Mouse (Mus musculus) midbrain, embryonic 13.5 days (tissue): ENCODE measurements around the gene Kcnq1. TPM values are rescaled to one million over a fixed set of nuclear protein-coding genes. Genes with fewer than 3 reads are reported as not detected.

Experiments used
- ATAC-seq: fragments of 200-750 bp; cut with Nextera tagmentation; 2 replicates; pipeline ENCODE4 v1.8.0; 2017; ENCODE audit warnings: mild to moderate bottlenecking, moderate TSS enrichment, moderate library complexity
- H3K27ac ChIP-seq: fragments of 300-500 bp; sonication (generic); 2 replicates; pipeline ENCODE4 v1.5.1; 2015; ENCODE audit warnings: inconsistent platforms, mild to moderate bottlenecking, moderate library complexity
- H3K27me3 ChIP-seq: fragments of 300-500 bp; sonication (generic); 2 replicates; pipeline ENCODE4 v1.6.1; 2015; ENCODE audit warnings: mild to moderate bottlenecking, inconsistent platforms
- H3K36me3 ChIP-seq: fragments of 300-500 bp; sonication (generic); 2 replicates; pipeline ENCODE4 v1.6.1; 2015; ENCODE audit warnings: mild to moderate bottlenecking, inconsistent platforms
- H3K4me1 ChIP-seq: fragments of 300-500 bp; sonication (generic); replicated peaks from 2 replicates; pipeline ENCODE4 v1.6.1; 2015; ENCODE audit warnings: inconsistent platforms
- H3K4me2 ChIP-seq: fragments of 300-500 bp; sonication (generic); replicated peaks from 2 replicates; pipeline ENCODE4 v1.6.1; 2015; ENCODE audit warnings: moderate library complexity, mild to moderate bottlenecking, inconsistent platforms
- H3K4me3 ChIP-seq: fragments of 300-500 bp; sonication (generic); replicated peaks from 2 replicates; pipeline ENCODE4 v1.5.1; 2015; ENCODE audit warnings: mild to moderate bottlenecking, inconsistent platforms
- H3K9ac ChIP-seq: fragments of 300-500 bp; sonication (generic); replicated peaks from 2 replicates; pipeline ENCODE4 v1.6.1; 2015; ENCODE audit warnings: mild to moderate bottlenecking, inconsistent platforms
- H3K9me3 ChIP-seq: fragments of 300-500 bp; sonication (generic); 2 replicates; pipeline ENCODE4 v1.6.1; 2016; ENCODE audit warnings: mild to moderate bottlenecking, inconsistent platforms
- WGBS: fragments of 180-500 bp; shearing (Covaris S2); methylation state at CpG from one replicate; pipeline ENCODE4 v1.1.7; 2015; 5-methylcytosine and 5-hydroxymethylcytosine counted together
- polyA plus RNA-seq: library from polyadenylated mRNA; unstranded; fragments of >200 nt; fragmentation: Nextera tagmentation; extraction: Ambion mirVana; gene quantifications from 2 replicates; pipeline ENCODE4 v1.2.1, GENCODE M21; 2015

Gene Kcnq1
- polyA plus RNA-seq, 1 experiment from 2014 or later, result 0.89 TPM

DNA sequence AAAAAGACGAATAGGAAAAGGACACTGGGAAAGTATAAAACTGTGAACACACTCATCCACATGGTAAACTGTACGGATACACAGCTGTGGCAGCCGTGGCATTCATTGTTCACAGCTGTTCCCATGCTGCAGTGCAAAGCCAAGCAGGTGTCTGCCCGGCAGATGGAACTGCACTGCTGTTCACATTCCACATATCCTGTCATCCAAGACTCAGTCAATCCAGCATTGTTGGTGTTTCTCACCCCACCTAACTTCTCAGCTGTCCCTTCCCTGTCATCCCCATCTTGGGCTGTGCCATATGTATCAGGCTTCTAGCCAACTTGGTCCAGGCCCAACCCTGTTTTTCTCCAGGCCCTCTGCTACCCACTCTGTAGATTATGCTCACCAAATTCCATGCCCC, 232.5 kb downstream of the Kcnq1 start:
- no peak for ATAC-seq
- no peak overlapping the region for H3K27ac ChIP-seq
- no peaks in the 10 kb centered on the region for H3K27me3 ChIP-seq
- peaks cover 11% of the 10 kb centered on the region; the same call in 1 of the 2 replicates for H3K9me3 ChIP-seq
- H3K4me3 ChIP-seq, result no peak overlapping the region
- no peaks in the 10 kb centered on the region for H3K36me3 ChIP-seq
- no peak overlapping the region for H3K9ac ChIP-seq
- H3K4me1 ChIP-seq, result peaks cover 10% of the 10 kb centered on the region
- H3K4me2 ChIP-seq, result no peak overlapping the region
- WGBS, result 74% methylated on average over 4 of the region's 4 CpGs

DNA sequence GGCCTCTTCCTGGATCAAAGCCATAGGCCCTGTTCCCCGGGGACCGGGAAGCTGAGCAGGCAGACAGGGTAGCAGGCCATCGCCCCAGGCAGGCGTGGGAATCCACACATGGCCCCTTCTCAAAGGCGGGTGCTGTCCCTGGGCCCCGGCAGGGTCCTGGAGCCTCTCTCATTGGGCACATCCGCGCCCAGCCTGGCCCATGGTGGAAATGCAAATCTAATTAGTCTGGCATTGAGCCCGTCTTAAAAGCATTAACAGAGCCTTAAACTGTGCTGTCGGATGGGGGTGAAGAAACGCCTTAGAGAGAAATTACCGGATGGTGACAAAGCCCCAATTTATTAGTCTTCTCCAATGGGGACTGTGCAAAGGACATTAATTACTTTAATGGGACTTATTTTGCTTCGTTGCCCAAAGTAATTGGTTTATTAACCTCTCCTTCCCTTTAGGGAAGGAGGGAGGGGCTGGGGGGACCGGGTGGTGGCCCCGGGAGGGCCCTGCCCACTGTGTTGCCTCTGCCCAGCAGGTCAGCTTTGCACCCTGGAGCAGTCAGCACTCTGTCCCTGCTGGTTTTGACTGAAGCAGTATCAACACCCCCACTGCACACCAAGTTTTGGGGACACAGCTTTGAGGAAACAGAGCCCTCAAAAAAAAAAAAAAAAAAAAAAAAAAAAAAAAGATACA, 234.6 kb downstream of the Kcnq1 start:
- 54% methylated on average over 15 of the region's 15 CpGs for WGBS

DNA sequence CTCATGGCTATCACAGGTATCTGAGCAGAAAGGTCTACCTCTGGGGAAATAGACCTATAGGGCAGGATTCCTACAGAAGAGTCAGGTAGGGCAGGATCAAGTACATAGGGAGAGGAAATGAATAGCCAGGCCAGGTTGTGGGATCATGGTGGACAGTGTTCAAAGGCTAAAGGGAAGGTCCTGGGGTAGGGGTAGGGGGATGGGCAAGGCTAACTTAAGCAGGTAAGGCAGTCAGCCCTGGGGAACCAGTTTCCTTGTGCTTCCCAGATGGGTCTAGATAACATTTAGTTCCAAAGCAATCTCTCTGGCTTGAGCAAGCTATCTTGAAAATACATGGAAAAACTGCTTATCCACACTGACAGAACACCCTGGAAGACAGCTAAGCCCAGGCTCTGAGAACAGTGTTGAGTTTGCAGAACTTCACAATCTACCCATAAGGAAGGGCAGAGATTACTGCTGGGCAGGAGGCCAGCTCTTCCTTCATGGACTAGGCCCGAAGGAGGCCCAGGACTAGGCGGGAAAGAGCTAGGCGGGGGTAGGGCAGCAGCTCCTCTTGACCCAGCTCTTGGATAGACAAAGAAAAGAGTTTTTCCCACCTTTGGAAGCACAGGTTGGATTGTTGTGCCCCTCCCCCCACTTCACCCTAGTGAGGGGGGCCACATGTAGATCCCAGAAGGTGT, 235.3 kb downstream of the Kcnq1 start:
- WGBS, result 94% methylated on average over 3 of the region's 3 CpGs
- no peak overlapping the region for H3K9ac ChIP-seq
- no peak overlapping the region for H3K4me2 ChIP-seq
- H3K4me1 ChIP-seq, result peaks cover 15% of the 10 kb centered on the region
- no peak for ATAC-seq
- H3K9me3 ChIP-seq, result peaks cover 11% of the 10 kb centered on the region; the same call in 1 of the 2 replicates
- no peak overlapping the region for H3K27ac ChIP-seq
- no peaks in the 10 kb centered on the region for H3K27me3 ChIP-seq
- H3K36me3 ChIP-seq, result no peaks in the 10 kb centered on the region
- H3K4me3 ChIP-seq, result no peak overlapping the region

More for the DNA sequence above, 234.6 kb downstream of the Kcnq1 start:
- Histone ChIP-seq H3K27ac (no peak overlapping the region), H3K4me1 (peaks cover 15% of the 10 kb centered on the region), H3K9me3 (peaks cover 11% of the 10 kb centered on the region; the same call in 1 of the 2 replicates), H3K9ac (no peak overlapping the region), H3K4me2 (no peak overlapping the region), H3K36me3 (no peaks in the 10 kb centered on the region), H3K27me3 (no peaks in the 10 kb centered on the region), H3K4me3 (no peak overlapping the region)
- peak; percentile 72; the same call in 1 of the 2 replicates for ATAC-seq

DNA sequence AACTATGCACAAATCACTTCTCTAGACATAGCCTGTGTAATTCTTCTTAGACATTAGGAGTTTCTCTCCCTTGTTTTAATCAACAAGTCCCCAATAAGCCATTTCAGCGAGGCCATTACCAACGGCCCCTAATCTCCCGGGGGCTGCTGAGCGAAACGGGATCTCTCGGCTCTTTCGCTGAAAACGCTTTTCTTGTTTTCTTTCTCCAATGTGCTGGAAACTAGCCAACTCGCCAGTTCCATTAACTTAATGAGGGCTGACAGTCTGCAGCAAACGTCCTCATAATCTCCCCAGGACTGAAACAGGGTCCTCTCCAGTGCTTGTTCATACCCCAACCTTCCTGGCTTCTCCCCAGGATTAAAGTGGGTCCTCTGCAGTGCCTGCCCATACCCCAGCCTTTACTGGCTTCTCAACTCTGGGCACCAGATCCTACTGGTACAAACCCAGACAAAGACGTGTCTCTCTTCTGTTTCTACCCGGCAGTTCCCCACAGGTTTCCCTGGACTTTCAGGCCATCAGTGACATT, 237.7 kb downstream of the Kcnq1 start:
- Histone ChIP-seq H3K9me3 (no peaks in the 10 kb centered on the region), H3K36me3 (no peaks in the 10 kb centered on the region), H3K9ac (no peak overlapping the region), H3K4me1 (peaks cover 15% of the 10 kb centered on the region), H3K27ac (no peak overlapping the region), H3K4me2 (no peak overlapping the region; the same call in 1 of the 2 replicates), H3K27me3 (no peaks in the 10 kb centered on the region; the same call in 1 of the 2 replicates), H3K4me3 (no peak overlapping the region)
- peak; percentile 55; the same call in 1 of the 2 replicates for ATAC-seq
- 22% methylated on average over 12 of the region's 12 CpGs for WGBS

GRCm38 (mm10) chr7:143349287-143349686, 243.1 kb downstream of the Kcnq1 start:
- no peaks in the 10 kb centered on the region for H3K4me1 ChIP-seq
- WGBS, result 76% methylated on average over 7 of the region's 7 CpGs
- no peaks in the 10 kb centered on the region; the same call in 1 of the 2 replicates for H3K27me3 ChIP-seq
- H3K9me3 ChIP-seq, result no peaks in the 10 kb centered on the region
- H3K4me2 ChIP-seq, result no peak overlapping the region
- H3K36me3 ChIP-seq, result no peaks in the 10 kb centered on the region
- no peak overlapping the region for H3K9ac ChIP-seq
- H3K4me3 ChIP-seq, result no peak overlapping the region
- no peak overlapping the region for H3K27ac ChIP-seq
- no peak for ATAC-seq

- H3K36me3 ChIP-seq, result no peaks in the 10 kb centered on the region
- no peak overlapping the region for H3K27ac ChIP-seq
- H3K9me3 ChIP-seq, result no peaks in the 10 kb centered on the region
- H3K9ac ChIP-seq, result no peak overlapping the region
- 86% methylated on average over 1 of the region's 1 CpGs for WGBS
- no peaks in the 10 kb centered on the region; the same call in 1 of the 2 replicates for H3K27me3 ChIP-seq
- H3K4me3 ChIP-seq, result no peak overlapping the region
- no peak overlapping the region for H3K4me2 ChIP-seq
- ATAC-seq, result no peak
- no peaks in the 10 kb centered on the region for H3K4me1 ChIP-seq
Observed at GRCm38 (mm10) chr7:143349848-143350247, 243.7 kb downstream of the Kcnq1 start.

GRCm38 (mm10) chr7:143355831-143356230, 249.7 kb downstream of the Kcnq1 start:
- ATAC-seq, result no peak

GRCm38 (mm10) chr7:143357109-143357508, 250.9 kb downstream of the Kcnq1 start:
- H3K9ac ChIP-seq, result no peak overlapping the region
- no peaks in the 10 kb centered on the region for H3K4me1 ChIP-seq
- no peaks in the 10 kb centered on the region for H3K27me3 ChIP-seq
- no peak for ATAC-seq
- no peak overlapping the region for H3K4me3 ChIP-seq
- H3K27ac ChIP-seq, result no peak overlapping the region
- no peaks in the 10 kb centered on the region for H3K36me3 ChIP-seq
- H3K9me3 ChIP-seq, result no peaks in the 10 kb centered on the region
- no peak overlapping the region for H3K4me2 ChIP-seq
- 55% methylated on average over 1 of the region's 1 CpGs for WGBS

More at GRCm38 (mm10) chr7:143355831-143356230, 249.7 kb downstream of the Kcnq1 start:
- no peak overlapping the region for H3K4me3 ChIP-seq
- no peaks in the 10 kb centered on the region for H3K4me1 ChIP-seq
- no peak overlapping the region for H3K27ac ChIP-seq
- H3K4me2 ChIP-seq, result no peak overlapping the region
- H3K9ac ChIP-seq, result no peak overlapping the region
- H3K36me3 ChIP-seq, result no peaks in the 10 kb centered on the region
- no peaks in the 10 kb centered on the region for H3K9me3 ChIP-seq
- WGBS, result 69% methylated on average over 5 of the region's 5 CpGs
- H3K27me3 ChIP-seq, result no peaks in the 10 kb centered on the region

- ATAC-seq, result no peak
- H3K9ac ChIP-seq, result no peak overlapping the region
- H3K4me1 ChIP-seq, result no peaks in the 10 kb centered on the region
- no peaks in the 10 kb centered on the region for H3K9me3 ChIP-seq
- no peaks in the 10 kb centered on the region for H3K27me3 ChIP-seq
- no peak overlapping the region for H3K4me3 ChIP-seq
- WGBS, result 72% methylated on average over 4 of the region's 4 CpGs
- H3K36me3 ChIP-seq, result no peaks in the 10 kb centered on the region
- H3K27ac ChIP-seq, result no peak overlapping the region
- no peak overlapping the region for H3K4me2 ChIP-seq
Observed at GRCm38 (mm10) chr7:143357831-143358230, 251.7 kb downstream of the Kcnq1 start.

GRCm38 (mm10) chr7:143359762-143360161, 253.6 kb downstream of the Kcnq1 start:
- no peak overlapping the region for H3K27ac ChIP-seq
- H3K9me3 ChIP-seq, result no peaks in the 10 kb centered on the region
- no peak for ATAC-seq
- no peak overlapping the region for H3K4me2 ChIP-seq
- 72% methylated on average over 1 of the region's 1 CpGs for WGBS
- no peaks in the 10 kb centered on the region for H3K27me3 ChIP-seq
- no peaks in the 10 kb centered on the region for H3K36me3 ChIP-seq
- no peak overlapping the region for H3K4me3 ChIP-seq
- H3K4me1 ChIP-seq, result no peaks in the 10 kb centered on the region
- no peak overlapping the region for H3K9ac ChIP-seq

- Histone ChIP-seq H3K4me3 (no peak overlapping the region), H3K9ac (no peak overlapping the region), H3K27me3 (no peaks in the 10 kb centered on the region), H3K4me1 (peaks cover 7% of the 10 kb centered on the region; the same call in 1 of the 2 replicates), H3K36me3 (no peaks in the 10 kb centered on the region), H3K9me3 (no peaks in the 10 kb centered on the region), H3K4me2 (no peak overlapping the region), H3K27ac (no peak overlapping the region)
- 67% methylated on average over 5 of the region's 5 CpGs for WGBS
- ATAC-seq, result no peak
Observed at GRCm38 (mm10) chr7:143360776-143361175, 254.6 kb downstream of the Kcnq1 start.

DNA sequence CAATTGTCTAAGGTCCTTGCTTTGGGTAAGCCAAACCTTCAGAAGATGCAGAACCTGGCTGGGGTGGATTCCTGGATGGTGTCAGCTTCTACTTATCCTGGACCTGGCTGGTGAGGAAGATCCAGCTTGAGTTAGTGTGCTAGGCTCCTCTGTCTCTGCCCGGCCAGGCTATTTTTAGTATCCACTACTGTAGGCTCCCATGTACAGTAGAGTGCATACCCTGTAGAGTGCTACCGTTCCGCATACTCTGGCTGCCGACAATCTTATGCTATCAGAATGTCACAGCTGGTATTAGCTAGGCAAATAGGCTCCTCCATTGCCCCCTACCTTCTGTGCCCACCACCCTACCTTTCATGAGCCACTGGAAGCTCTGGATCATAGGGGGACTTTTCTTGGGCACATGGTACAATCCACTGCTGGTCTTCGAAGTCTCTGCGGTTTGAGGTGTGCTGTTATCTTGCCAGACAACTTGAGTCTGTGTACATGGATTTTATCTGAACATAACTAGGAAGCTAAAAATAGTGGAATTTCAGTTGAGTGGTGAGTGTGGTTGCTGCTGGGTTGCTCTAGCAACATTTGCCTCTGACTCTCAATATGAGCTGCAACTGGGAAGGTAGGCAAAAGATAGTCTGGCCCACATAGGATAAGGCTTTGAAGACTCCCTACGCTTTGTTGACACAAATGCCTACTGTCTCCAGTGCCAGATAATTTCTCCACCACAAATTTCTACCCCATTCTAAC, 258.1 kb downstream of the Kcnq1 start:
- H3K4me2 ChIP-seq, result no peak overlapping the region
- H3K27ac ChIP-seq, result no peak overlapping the region
- H3K27me3 ChIP-seq, result no peaks in the 10 kb centered on the region
- H3K9ac ChIP-seq, result no peak overlapping the region
- no peak for ATAC-seq
- no peaks in the 10 kb centered on the region for H3K36me3 ChIP-seq
- peaks cover 15% of the 10 kb centered on the region; the same call in 1 of the 2 replicates for H3K4me1 ChIP-seq
- WGBS, result 95% methylated on average over 7 of the region's 7 CpGs
- no peak overlapping the region for H3K4me3 ChIP-seq
- no peaks in the 10 kb centered on the region for H3K9me3 ChIP-seq
